Mouse (Mus musculus) thymus, postnatal 14 days (tissue): ENCODE measurements at regions not wholly inside any gene's neighbourhood (a gene's known extent, or its start where the extent isn't known, plus 50 kb on each side); places are given as distances from the start of the nearest gene placed in this dataset.

ENCODE experiments used
- DNase-seq: peaks from one replicate; pipeline ENCODE4 v3.0.0; 2021

- DNase-seq = no peak
Observed at GRCm38 (mm10) chr13:119268301-119268675, 160.1 kb upstream of the Paip1 start.

GRCm38 (mm10) chr13:119275500-119275899 lies 152.9 kb upstream of the Paip1 start:
- no peak for DNase-seq

- no peak for DNase-seq
Observed at GRCm38 (mm10) chr13:119277308-119277948, 151.0 kb upstream of the Paip1 start.

GRCm38 (mm10) chr13:119279449-119279848 lies 149.0 kb upstream of the Paip1 start:
- DNase-seq = no peak

- no peak for DNase-seq
Observed at GRCm38 (mm10) chr13:119280622-119281021, 147.8 kb upstream of the Paip1 start.

- peak; percentile 38 for DNase-seq
Observed at GRCm38 (mm10) chr13:119283448-119283847, 145.0 kb upstream of the Paip1 start.

GRCm38 (mm10) chr13:119309238-119309637 lies 119.2 kb upstream of the Paip1 start:
- no peak for DNase-seq

- DNase-seq = no peak
Observed at GRCm38 (mm10) chr13:119310013-119310412, 118.4 kb upstream of the Paip1 start.

- DNase-seq = no peak
Observed at GRCm38 (mm10) chr13:119314356-119314755, 114.0 kb upstream of the Paip1 start.

GRCm38 (mm10) chr13:119318358-119318757 lies 110.0 kb upstream of the Paip1 start:
- DNase-seq = no peak

GRCm38 (mm10) chr13:119325510-119325909 lies 102.9 kb upstream of the Paip1 start:
- DNase-seq = no peak

- no peak for DNase-seq
Observed at GRCm38 (mm10) chr13:119326877-119327625, 101.3 kb upstream of the Paip1 start.

GRCm38 (mm10) chr13:119328731-119329130 lies 99.7 kb upstream of the Paip1 start:
- DNase-seq = no peak

GRCm38 (mm10) chr13:119331815-119332214 lies 96.6 kb upstream of the Paip1 start:
- no peak for DNase-seq

GRCm38 (mm10) chr13:119333915-119334314 lies 94.5 kb upstream of the Paip1 start:
- no peak for DNase-seq

- no peak for DNase-seq
Observed at GRCm38 (mm10) chr13:119337861-119338260, 90.5 kb upstream of the Paip1 start.

GRCm38 (mm10) chr13:119339016-119339415 lies 89.4 kb upstream of the Paip1 start:
- DNase-seq = no peak

GRCm38 (mm10) chr13:119339762-119340161 lies 88.6 kb upstream of the Paip1 start:
- DNase-seq = no peak

GRCm38 (mm10) chr13:119341833-119342232 lies 86.6 kb upstream of the Paip1 start:
- peak; percentile 44 for DNase-seq

- DNase-seq = no peak
Observed at GRCm38 (mm10) chr13:119342761-119343160, 85.6 kb upstream of the Paip1 start.

- DNase-seq = no peak
Observed at GRCm38 (mm10) chr13:119347988-119348387, 80.4 kb upstream of the Paip1 start.

- no peak for DNase-seq
Observed at GRCm38 (mm10) chr13:119351346-119351745, 77.1 kb upstream of the Paip1 start.

GRCm38 (mm10) chr13:119358696-119359095 lies 69.7 kb upstream of the Paip1 start:
- no peak for DNase-seq

GRCm38 (mm10) chr13:119363379-119363778 lies 65.0 kb upstream of the Paip1 start:
- DNase-seq = peak; percentile 44

- DNase-seq = no peak
Observed at GRCm38 (mm10) chr13:119364160-119364559, 64.2 kb upstream of the Paip1 start.
